Mouse (Mus musculus) C2C12 (cell line): Measurements from ENCODE around the gene Kalrn. TPM values are rescaled to one million over a fixed set of nuclear protein-coding genes. Genes with fewer than 3 reads are reported as not detected.

ENCODE experiments used
- H3K27me3 ChIP-seq: one replicate; pipeline ENCODE4 v1.6.1; 2011; ENCODE audit not compliant: control insufficient read depth, insufficient read depth, insufficient read length
- H3K36me3 ChIP-seq: one replicate; pipeline ENCODE4 v1.6.1; 2011; ENCODE audit not compliant: control insufficient read depth, insufficient read depth
- H3K4me3 ChIP-seq: one replicate; pipeline ENCODE4 v1.5.1; 2011; ENCODE audit warnings: mild to moderate bottlenecking, control low read depth; ENCODE audit not compliant: poor library complexity, insufficient read depth, severe bottlenecking
- H3K79me2 ChIP-seq: one replicate; pipeline ENCODE4 v1.6.1; 2011; ENCODE audit not compliant: control insufficient read depth, insufficient read depth
- H3K79me3 ChIP-seq: one replicate; pipeline ENCODE4 v1.6.1; 2011; ENCODE audit warnings: low read depth, control low read depth
- H3ac ChIP-seq: one replicate; pipeline ENCODE3; 2011; ENCODE audit warnings: low read depth; ENCODE audit not compliant: control insufficient read depth, insufficient read length
- CEBPB ChIP-seq: IDR thresholded peaks from one replicate; pipeline ENCODE4 v1.6.1; 2011; ENCODE audit warnings: low read depth, mild to moderate bottlenecking, control low read depth, moderate library complexity
- CTCF ChIP-seq: IDR thresholded peaks from one replicate; pipeline ENCODE4 v1.5.1; 2011; ENCODE audit not compliant: control insufficient read depth, insufficient read depth, insufficient read length
- FOSL1 ChIP-seq: IDR thresholded peaks from one replicate; pipeline ENCODE4 v1.8.0; 2011; ENCODE audit warnings: mild to moderate bottlenecking, low read length; ENCODE audit not compliant: poor library complexity, insufficient read depth, severe bottlenecking
- MAX ChIP-seq: IDR thresholded peaks from one replicate; pipeline ENCODE4 v1.6.1; 2011; ENCODE audit warnings: mild to moderate bottlenecking, control low read depth
- MYOD1 ChIP-seq: IDR thresholded peaks from one replicate; pipeline ENCODE4 v1.6.1; 2011; ENCODE audit warnings: low read depth; ENCODE audit not compliant: control insufficient read depth, insufficient read length
- MYOG ChIP-seq: IDR thresholded peaks from one replicate; pipeline ENCODE4 v1.6.1; 2011; ENCODE audit not compliant: control insufficient read depth, insufficient read length; ENCODE audit errors: extremely low read depth
- USF1 ChIP-seq: IDR thresholded peaks from one replicate; pipeline ENCODE4 v1.6.1; 2011; ENCODE audit warnings: low read depth, mild to moderate bottlenecking, control low read depth, moderate library complexity
- polyA plus RNA-seq: library from polyadenylated mRNA; unstranded; fragments of >200 nt; fragmentation: generic; extraction: Trizol; gene quantifications from one replicate; pipeline ENCODE4 v1.2.1, GENCODE M21; 2012; ENCODE audit warnings: missing spikeins

Gene Kalrn
- polyA plus RNA-seq, 1 experiment: 8.6 TPM

GRCm38 (mm10) chr16:34048232-34048631 is 525.1 kb downstream of the Kalrn start:
- Histone ChIP-seq H3K4me3 (no peak overlapping the region), H3K36me3 (no peaks in the 10 kb centered on the region), H3ac (no peak overlapping the region), H3K27me3 (no peaks in the 10 kb centered on the region), H3K79me2 (no peaks in the 10 kb centered on the region), H3K79me3 (no peaks in the 10 kb centered on the region)
- TF ChIP-seq USF1: no peak
- TF ChIP-seq FOSL1: no peak
- no peak for TF ChIP-seq MYOG
- no peak for TF ChIP-seq CTCF
- TF ChIP-seq CEBPB: no peak
- no peak for TF ChIP-seq MAX
- TF ChIP-seq MYOD1: no peak

GRCm38 (mm10) chr16:34047543-34047942 is 525.8 kb downstream of the Kalrn start:
- H3K4me3 ChIP-seq: no peak overlapping the region
- H3K79me3 ChIP-seq: no peaks in the 10 kb centered on the region
- no peaks in the 10 kb centered on the region for H3K36me3 ChIP-seq
- no peak for TF ChIP-seq MYOG
- TF ChIP-seq CEBPB: no peak
- no peak for TF ChIP-seq FOSL1
- no peak for TF ChIP-seq CTCF
- TF ChIP-seq USF1: no peak
- TF ChIP-seq MYOD1: no peak
- H3ac ChIP-seq: no peak overlapping the region
- H3K79me2 ChIP-seq: no peaks in the 10 kb centered on the region
- no peaks in the 10 kb centered on the region for H3K27me3 ChIP-seq

GRCm38 (mm10) chr16:34047006-34047360 is 526.3 kb downstream of the Kalrn start:
- Histone ChIP-seq H3K4me3 (no peak overlapping the region), H3K79me3 (no peaks in the 10 kb centered on the region), H3K36me3 (no peaks in the 10 kb centered on the region), H3ac (no peak overlapping the region), H3K79me2 (no peaks in the 10 kb centered on the region), H3K27me3 (no peaks in the 10 kb centered on the region)
- TF ChIP-seq MYOG (no peak), USF1 (no peak), CEBPB (no peak), MYOD1 (no peak), MAX (no peak), CTCF (no peak), FOSL1 (no peak)

- H3K79me3 ChIP-seq: no peaks in the 10 kb centered on the region
- no peaks in the 10 kb centered on the region for H3K36me3 ChIP-seq
- H3K27me3 ChIP-seq: no peaks in the 10 kb centered on the region
- TF ChIP-seq CTCF: no peak
- TF ChIP-seq MYOD1: no peak
- no peak for TF ChIP-seq MAX
- TF ChIP-seq FOSL1: no peak
- no peak for TF ChIP-seq MYOG
- no peak for TF ChIP-seq CEBPB
- no peak for TF ChIP-seq USF1
- H3ac ChIP-seq: no peak overlapping the region
- no peaks in the 10 kb centered on the region for H3K79me2 ChIP-seq
- H3K4me3 ChIP-seq: no peak overlapping the region
Measured at GRCm38 (mm10) chr16:34046268-34047005, 526.9 kb downstream of the Kalrn start.

GRCm38 (mm10) chr16:34044539-34044938 is 528.8 kb downstream of the Kalrn start:
- Histone ChIP-seq H3K36me3 (no peaks in the 10 kb centered on the region), H3K27me3 (no peaks in the 10 kb centered on the region), H3K79me2 (no peaks in the 10 kb centered on the region), H3K79me3 (no peaks in the 10 kb centered on the region), H3K4me3 (no peak overlapping the region), H3ac (no peak overlapping the region)
- no peak for TF ChIP-seq MYOD1
- no peak for TF ChIP-seq MYOG
- no peak for TF ChIP-seq FOSL1
- no peak for TF ChIP-seq CEBPB
- TF ChIP-seq MAX: no peak
- TF ChIP-seq USF1: no peak
- no peak for TF ChIP-seq CTCF
